Mouse (Mus musculus) myocyte (in vitro differentiated cells): ENCODE measurements around the gene Prkcz. TPM values are rescaled to one million over a fixed set of nuclear protein-coding genes. Genes with fewer than 3 reads are reported as not detected.

Experiments used
- H3K27me3 ChIP-seq: one replicate; pipeline ENCODE4 v1.6.1; 2011; ENCODE audit not compliant: control insufficient read depth, insufficient read depth, insufficient read length
- H3K36me3 ChIP-seq: one replicate; pipeline ENCODE4 v1.6.1; 2011; ENCODE audit not compliant: control insufficient read depth, insufficient read depth
- H3K4me2 ChIP-seq: one replicate; pipeline ENCODE4 v1.6.1; 2011; ENCODE audit warnings: low read depth, control low read depth
- H3K4me3 ChIP-seq: one replicate; pipeline ENCODE4 v1.5.1; 2011; ENCODE audit warnings: mild to moderate bottlenecking, control low read depth, moderate library complexity
- H3K79me2 ChIP-seq: one replicate; pipeline ENCODE4 v1.6.1; 2011; ENCODE audit not compliant: control insufficient read depth, insufficient read depth
- H3ac ChIP-seq: one replicate; pipeline ENCODE4 v1.6.1; 2011; ENCODE audit not compliant: control insufficient read depth, insufficient read length
- CEBPB ChIP-seq: IDR thresholded peaks from 2 replicates; pipeline ENCODE4 v1.6.1; 2011; ENCODE audit warnings: mild to moderate bottlenecking, moderate library complexity; ENCODE audit not compliant: poor library complexity, insufficient read depth, severe bottlenecking
- E2F4 ChIP-seq: IDR thresholded peaks from one replicate; pipeline ENCODE4 v1.6.1; 2011; ENCODE audit warnings: mild to moderate bottlenecking, control low read depth, moderate library complexity; ENCODE audit not compliant: insufficient read depth
- MAX ChIP-seq: IDR thresholded peaks from one replicate; pipeline ENCODE4 v1.6.1; 2011; ENCODE audit warnings: low read depth, mild to moderate bottlenecking, control low read depth
- MYOD1 ChIP-seq, 3 experiments: IDR thresholded peaks; one replicate each; pipeline ENCODE4 v1.6.1; 2011; ENCODE audit warnings: control low read depth in 2 of 3, low read depth in 2 of 3, mild to moderate bottlenecking in 2 of 3, moderate library complexity in 1 of 3; ENCODE audit not compliant: insufficient read length in 2 of 3, control insufficient read depth in 1 of 3
- MYOG ChIP-seq, 3 experiments: IDR thresholded peaks; one replicate each; pipeline ENCODE4 v1.6.1; 2011; ENCODE audit warnings: control low read depth in 2 of 3, low read depth in 2 of 3, mild to moderate bottlenecking in 2 of 3; ENCODE audit not compliant: insufficient read length in 2 of 3, control insufficient read depth in 1 of 3, insufficient read depth in 1 of 3
- POLR2A ChIP-seq: IDR thresholded peaks from one replicate; pipeline ENCODE4 v1.6.1; 2011; ENCODE audit warnings: low read depth, mild to moderate bottlenecking, control low read depth, moderate library complexity; ENCODE audit not compliant: insufficient read length
- POLR2AphosphoS2 ChIP-seq: IDR thresholded peaks from one replicate; pipeline ENCODE4 v1.6.1; 2011; ENCODE audit warnings: low read depth, control low read depth; ENCODE audit not compliant: insufficient read length
- REST ChIP-seq: IDR thresholded peaks from one replicate; pipeline ENCODE4 v1.6.1; 2011; ENCODE audit warnings: mild to moderate bottlenecking, control low read depth, moderate library complexity; ENCODE audit not compliant: insufficient read depth, insufficient read length
- SRF ChIP-seq: IDR thresholded peaks from one replicate; pipeline ENCODE4 v1.6.1; 2011; ENCODE audit warnings: low read depth; ENCODE audit not compliant: control insufficient read depth, insufficient read length
- TCF12 ChIP-seq: IDR thresholded peaks from one replicate; pipeline ENCODE4 v1.6.1; 2011; ENCODE audit warnings: mild to moderate bottlenecking, control low read depth; ENCODE audit not compliant: poor library complexity, insufficient read depth, severe bottlenecking
- TCF3 ChIP-seq: IDR thresholded peaks from one replicate; pipeline ENCODE4 v1.6.1; 2011; ENCODE audit warnings: low read depth, control low read depth; ENCODE audit not compliant: insufficient read length
- USF1 ChIP-seq: IDR thresholded peaks from one replicate; pipeline ENCODE4 v1.6.1; 2011; ENCODE audit warnings: low read depth, mild to moderate bottlenecking, control low read depth, moderate library complexity
- polyA plus RNA-seq: library from polyadenylated mRNA; unstranded; fragments of >200 nt; fragmentation: generic; extraction: Trizol; gene quantifications from one replicate; pipeline ENCODE4 v1.2.1, GENCODE M21; 2012; ENCODE audit warnings: missing spikeins

Prkcz gene
- polyA plus RNA-seq, 1 experiment, result 0.36 TPM

GRCm38 (mm10) chr4:155222841-155223593 is 138.1 kb downstream of the Prkcz start:
- Histone ChIP-seq H3K4me3 (no peak overlapping the region), H3ac (peak overlapping the region; percentile 78), H3K79me2 (peaks cover 44% of the 10 kb centered on the region), H3K27me3 (no peaks in the 10 kb centered on the region), H3K4me2 (peak overlapping the region; percentile 75), H3K36me3 (no peaks in the 10 kb centered on the region)
- TF ChIP-seq REST (no peak), CEBPB (no peak), MYOG (IDR thresholded peaks at IDR 0.05; ENCODE audit: control insufficient read depth in 1 of 3, insufficient read depth in 1 of 3, insufficient read length in 2 of 3, low read depth in 2 of 3) (peak in 1 of 3 experiments; percentile 27), E2F4 (no peak), SRF (peak; percentile 46), MAX (no peak), TCF12 (no peak), POLR2A (peak; percentile 90), POLR2AphosphoS2 (peak; percentile 90)

- Histone ChIP-seq H3K4me2 (peak within 1 kb of the TSS; percentile 95), H3ac (peak within 1 kb of the TSS; percentile 78), H3K27me3 (no peaks in the 10 kb centered on the region), H3K79me2 (peaks cover 49% of the 10 kb centered on the region), H3K36me3 (no peaks in the 10 kb centered on the region), H3K4me3 (peak within 1 kb of the TSS; percentile 98)
- TF ChIP-seq MYOD1 (IDR thresholded peaks at IDR 0.05; ENCODE audit: control insufficient read depth in 1 of 3, insufficient read length in 2 of 3, low read depth in 2 of 3) (no peak), MAX (no peak), CEBPB (no peak), REST (no peak), USF1 (no peak), TCF12 (no peak), E2F4 (no peak), POLR2AphosphoS2 (no peak), SRF (no peak), TCF3 (no peak), MYOG (IDR thresholded peaks at IDR 0.05; ENCODE audit: control insufficient read depth in 1 of 3, insufficient read depth in 1 of 3, insufficient read length in 2 of 3, low read depth in 2 of 3) (no peak), POLR2A (no peak)
Measured at GRCm38 (mm10) chr4:155222552-155222840, 138.7 kb downstream of the Prkcz start, which contains the start of gene Ski. Gene Ski, minus strand, starts transcription at chr4:155222592.

- Histone ChIP-seq H3K79me2 (peaks cover 55% of the 10 kb centered on the region), H3K4me3 (peak overlapping the region; percentile 98), H3K36me3 (no peaks in the 10 kb centered on the region), H3ac (peak overlapping the region; percentile 78), H3K4me2 (peak overlapping the region; percentile 95), H3K27me3 (no peaks in the 10 kb centered on the region)
- peak in 2 of 3 experiments; percentile 2 to 20 for TF ChIP-seq MYOD1 (IDR thresholded peaks at IDR 0.05; ENCODE audit: control insufficient read depth in 1 of 3, insufficient read length in 2 of 3, low read depth in 2 of 3)
- peak; percentile 69 for TF ChIP-seq POLR2AphosphoS2
- TF ChIP-seq CEBPB, result no peak
- TF ChIP-seq MYOG (IDR thresholded peaks at IDR 0.05; ENCODE audit: control insufficient read depth in 1 of 3, insufficient read depth in 1 of 3, insufficient read length in 2 of 3, low read depth in 2 of 3), result peak in 1 of 3 experiments; percentile 33
Measured at GRCm38 (mm10) chr4:155221599-155222551, 139.3 kb downstream of the Prkcz start.

- Histone ChIP-seq H3K36me3 (no peaks in the 10 kb centered on the region), H3K79me2 (peaks cover 61% of the 10 kb centered on the region)
- TF ChIP-seq SRF (no peak), MAX (no peak), E2F4 (no peak), TCF12 (no peak), CEBPB (no peak), POLR2A (no peak), MYOD1 (IDR thresholded peaks at IDR 0.05; ENCODE audit: control insufficient read depth in 1 of 3, insufficient read length in 2 of 3, low read depth in 2 of 3) (no peak), TCF3 (no peak), POLR2AphosphoS2 (no peak), REST (no peak)
Measured at GRCm38 (mm10) chr4:155221106-155221505, 140.1 kb downstream of the Prkcz start.

More at GRCm38 (mm10) chr4:155221106-155221505, 140.1 kb downstream of the Prkcz start:
- Histone ChIP-seq H3K27me3 (no peaks in the 10 kb centered on the region), H3K4me2 (peak overlapping the region; percentile 95), H3ac (peak overlapping the region; percentile 78), H3K4me3 (peak overlapping the region; percentile 98)
